Mouse (Mus musculus): ENCODE measurements at regions not wholly inside any gene's neighbourhood (a gene's known extent, or its start where the extent isn't known, plus 50 kb on each side); places are given as distances from the start of the nearest gene placed in this dataset.

GRCm38 (mm10) chr14:24793375-24794285 lies 306.7 kb downstream of the Rps24 start:
- no peak overlapping the region for H3K9ac ChIP-seq (ENCODE audit: low read depth, poor library complexity, severe bottlenecking)
- H3K36me3 ChIP-seq (ENCODE audit: control insufficient read depth, insufficient read depth, low read length, poor library complexity, severe bottlenecking): no peaks in the 10 kb centered on the region
- H3K27me3 ChIP-seq (ENCODE audit: control insufficient read depth, insufficient read depth, low read length, poor library complexity, severe bottlenecking): no peaks in the 10 kb centered on the region
- H3K4me3 ChIP-seq (ENCODE audit: low read depth, low read length): no peak overlapping the region
- no peak overlapping the region for H3K27ac ChIP-seq (ENCODE audit: insufficient read depth, low read length)
- TF ChIP-seq POLR2A (IDR thresholded peaks at IDR 0.05; ENCODE audit: insufficient read depth, low read length): no peak
- no peak for TF ChIP-seq CTCF (IDR thresholded peaks at IDR 0.05; ENCODE audit: low read depth, low read length)
- TF ChIP-seq EP300 (IDR thresholded peaks at IDR 0.05; ENCODE audit: insufficient read depth, low read depth, low read length): no peak
- H3K4me1 ChIP-seq (ENCODE audit: control insufficient read depth, insufficient read depth, low read length): no peaks in the 10 kb centered on the region
- no peaks in the 10 kb centered on the region for H3K9me3 ChIP-seq (replicated peaks; ENCODE audit: control insufficient read depth, insufficient read depth, low read length, poor library complexity, severe bottlenecking)

DNA sequence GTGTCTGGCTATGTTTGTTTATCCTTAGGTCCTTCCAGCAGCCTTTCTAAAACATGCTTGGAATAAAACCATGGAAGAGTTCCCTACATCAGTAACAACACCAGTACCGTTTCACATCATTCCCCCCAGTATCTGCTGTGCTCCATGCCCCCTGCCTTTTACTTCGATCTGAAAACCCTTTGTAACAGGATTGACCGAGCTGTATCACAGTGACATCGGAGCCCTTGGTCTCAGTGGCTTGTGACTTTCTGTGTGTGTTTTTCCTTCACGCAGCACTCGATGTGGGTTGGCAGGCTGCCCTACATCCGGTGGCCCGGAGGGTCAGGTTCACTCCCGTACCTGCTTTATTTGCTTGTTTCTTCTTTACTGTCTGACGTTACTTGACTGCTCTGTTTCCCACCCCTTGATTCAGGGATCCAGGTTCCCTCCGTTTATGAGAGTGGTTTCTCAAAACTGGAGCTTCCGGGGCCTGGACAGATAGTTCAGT lies 307.5 kb downstream of the Rps24 start:
- TF ChIP-seq POLR2A (IDR thresholded peaks at IDR 0.05; ENCODE audit: insufficient read depth, low read length) (no peak), CTCF (IDR thresholded peaks at IDR 0.05; ENCODE audit: low read depth, low read length) (no peak), EP300 (IDR thresholded peaks at IDR 0.05; ENCODE audit: insufficient read depth, low read depth, low read length) (no peak)
- no peak overlapping the region for H3K27ac ChIP-seq (ENCODE audit: insufficient read depth, low read length)

DNA sequence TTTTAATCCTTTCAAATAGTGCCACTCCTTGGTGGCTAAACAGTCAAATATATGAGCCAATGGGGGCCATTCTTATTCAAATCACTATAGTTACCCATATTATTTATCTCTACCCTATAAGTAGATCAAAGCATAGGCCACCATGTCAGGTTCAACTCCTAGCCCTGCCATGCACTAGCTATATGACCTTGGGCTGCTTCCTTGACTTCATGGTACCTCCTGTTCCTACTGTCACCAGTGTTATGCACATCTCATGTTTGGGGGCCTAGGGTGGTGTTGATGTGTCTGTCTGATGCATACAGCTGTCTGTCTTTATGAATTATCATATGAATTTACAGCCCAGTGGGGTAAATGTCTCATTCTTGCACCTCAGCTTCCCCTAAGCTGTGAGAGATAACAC lies 310.6 kb downstream of the Rps24 start:
- Histone ChIP-seq H3K4me3 (ENCODE audit: low read depth, low read length) (no peak overlapping the region), H3K9ac (ENCODE audit: low read depth, poor library complexity, severe bottlenecking) (no peak overlapping the region), H3K27ac (ENCODE audit: insufficient read depth, low read length) (no peak overlapping the region), H3K4me1 (ENCODE audit: control insufficient read depth, insufficient read depth, low read length) (no peaks in the 10 kb centered on the region), H3K27me3 (ENCODE audit: control insufficient read depth, insufficient read depth, low read length, poor library complexity, severe bottlenecking) (no peaks in the 10 kb centered on the region), H3K36me3 (ENCODE audit: control insufficient read depth, insufficient read depth, low read length, poor library complexity, severe bottlenecking) (no peaks in the 10 kb centered on the region), H3K9me3 (replicated peaks; ENCODE audit: control insufficient read depth, insufficient read depth, low read length, poor library complexity, severe bottlenecking) (no peaks in the 10 kb centered on the region)
- no peak for TF ChIP-seq EP300 (IDR thresholded peaks at IDR 0.05; ENCODE audit: insufficient read depth, low read depth, low read length)
- TF ChIP-seq POLR2A (IDR thresholded peaks at IDR 0.05; ENCODE audit: insufficient read depth, low read length): no peak
- TF ChIP-seq CTCF (IDR thresholded peaks at IDR 0.05; ENCODE audit: low read depth, low read length): no peak

More for the DNA sequence above, 307.5 kb downstream of the Rps24 start:
- Histone ChIP-seq H3K9me3 (replicated peaks; ENCODE audit: control insufficient read depth, insufficient read depth, low read length, poor library complexity, severe bottlenecking) (no peaks in the 10 kb centered on the region), H3K27me3 (ENCODE audit: control insufficient read depth, insufficient read depth, low read length, poor library complexity, severe bottlenecking) (no peaks in the 10 kb centered on the region), H3K4me1 (ENCODE audit: control insufficient read depth, insufficient read depth, low read length) (no peaks in the 10 kb centered on the region), H3K36me3 (ENCODE audit: control insufficient read depth, insufficient read depth, low read length, poor library complexity, severe bottlenecking) (no peaks in the 10 kb centered on the region), H3K4me3 (ENCODE audit: low read depth, low read length) (no peak overlapping the region), H3K9ac (ENCODE audit: low read depth, poor library complexity, severe bottlenecking) (no peak overlapping the region)

DNA sequence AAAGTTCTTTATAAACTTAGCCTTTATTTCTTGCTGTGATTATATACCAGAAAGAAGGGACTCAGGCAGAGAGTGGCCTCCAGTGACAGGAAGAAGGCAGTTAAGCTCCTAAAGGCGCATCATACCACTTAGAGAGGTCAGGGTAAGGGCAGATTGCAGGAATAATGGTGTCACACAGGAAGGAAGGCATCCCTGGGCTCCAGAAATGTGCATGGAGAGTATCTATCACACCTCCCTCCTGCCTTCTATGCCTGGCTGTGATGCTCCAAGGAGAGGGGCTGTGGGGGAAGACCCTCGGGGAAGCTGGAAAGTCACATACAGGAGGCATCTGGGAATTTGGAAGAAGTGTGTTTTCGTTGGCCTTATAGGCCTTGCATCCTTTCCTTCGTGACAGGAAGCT lies 311.1 kb downstream of the Rps24 start:
- H3K4me3 ChIP-seq (ENCODE audit: low read depth, low read length): no peak overlapping the region
- TF ChIP-seq EP300 (IDR thresholded peaks at IDR 0.05; ENCODE audit: insufficient read depth, low read depth, low read length) (no peak), POLR2A (IDR thresholded peaks at IDR 0.05; ENCODE audit: insufficient read depth, low read length) (no peak), CTCF (IDR thresholded peaks at IDR 0.05; ENCODE audit: low read depth, low read length) (no peak)
- H3K4me1 ChIP-seq (ENCODE audit: control insufficient read depth, insufficient read depth, low read length): no peaks in the 10 kb centered on the region
- no peaks in the 10 kb centered on the region for H3K27me3 ChIP-seq (ENCODE audit: control insufficient read depth, insufficient read depth, low read length, poor library complexity, severe bottlenecking)
- no peak overlapping the region for H3K27ac ChIP-seq (ENCODE audit: insufficient read depth, low read length)
- no peak overlapping the region for H3K9ac ChIP-seq (ENCODE audit: low read depth, poor library complexity, severe bottlenecking)
- no peaks in the 10 kb centered on the region for H3K9me3 ChIP-seq (replicated peaks; ENCODE audit: control insufficient read depth, insufficient read depth, low read length, poor library complexity, severe bottlenecking)
- H3K36me3 ChIP-seq (ENCODE audit: control insufficient read depth, insufficient read depth, low read length, poor library complexity, severe bottlenecking): no peaks in the 10 kb centered on the region

DNA sequence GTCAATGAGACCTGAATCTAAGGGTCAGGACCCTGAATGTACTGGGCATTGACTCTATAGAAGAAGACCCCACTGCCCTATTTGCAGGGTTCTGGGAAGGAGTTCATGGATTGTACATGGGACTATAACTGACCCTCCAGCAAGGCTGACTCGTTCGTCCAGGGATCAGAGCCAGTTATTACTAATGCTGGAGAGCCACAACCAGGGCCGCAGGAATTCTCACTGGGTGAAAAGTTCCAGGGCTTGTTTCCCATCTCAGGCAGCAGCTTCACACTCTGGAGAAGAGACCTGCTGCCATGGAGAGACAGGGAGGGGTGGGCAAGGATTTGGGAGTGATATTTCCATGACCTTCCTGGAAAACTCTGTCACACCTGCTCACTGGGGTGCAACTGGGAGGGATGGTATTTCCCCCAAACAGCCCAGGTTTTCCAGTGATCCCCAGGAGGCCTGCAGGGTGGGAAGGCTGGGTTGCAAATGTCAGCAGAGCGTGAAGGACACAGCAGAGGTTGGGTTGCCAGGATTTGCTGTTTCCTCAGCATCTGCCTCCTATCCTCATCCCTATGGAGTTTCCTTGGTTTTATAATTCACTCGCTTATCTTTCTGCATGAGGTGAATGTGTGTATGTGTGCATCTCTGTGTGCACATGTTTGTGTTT lies 316.2 kb downstream of the Rps24 start:
- H3K9me3 ChIP-seq (replicated peaks; ENCODE audit: control insufficient read depth, insufficient read depth, low read length, poor library complexity, severe bottlenecking): no peaks in the 10 kb centered on the region
- no peak overlapping the region for H3K9ac ChIP-seq (ENCODE audit: low read depth, poor library complexity, severe bottlenecking)

More for the DNA sequence above, 316.2 kb downstream of the Rps24 start:
- H3K4me1 ChIP-seq (ENCODE audit: control insufficient read depth, insufficient read depth, low read length): no peaks in the 10 kb centered on the region
- no peak overlapping the region for H3K4me3 ChIP-seq (ENCODE audit: low read depth, low read length)
- H3K27me3 ChIP-seq (ENCODE audit: control insufficient read depth, insufficient read depth, low read length, poor library complexity, severe bottlenecking): no peaks in the 10 kb centered on the region
- no peak overlapping the region for H3K27ac ChIP-seq (ENCODE audit: insufficient read depth, low read length)
- TF ChIP-seq CTCF (IDR thresholded peaks at IDR 0.05; ENCODE audit: low read depth, low read length) (no peak), EP300 (IDR thresholded peaks at IDR 0.05; ENCODE audit: insufficient read depth, low read depth, low read length) (no peak), POLR2A (IDR thresholded peaks at IDR 0.05; ENCODE audit: insufficient read depth, low read length) (no peak)
- no peaks in the 10 kb centered on the region for H3K36me3 ChIP-seq (ENCODE audit: control insufficient read depth, insufficient read depth, low read length, poor library complexity, severe bottlenecking)
